Mouse (Mus musculus) heart, embryonic 14.5 days (tissue): ENCODE results near the gene Setd5. TPM values are rescaled to one million over a fixed set of nuclear protein-coding genes. Genes with fewer than 3 reads are reported as not detected.
A peak's percentile ranks its signal among the peaks of the same experiment; 100 is the strongest.

Source experiments
- ATAC-seq: fragments of 200-750 bp; cut with Nextera tagmentation; 2 replicates; pipeline ENCODE4 v1.8.0; 2017; ENCODE audit warnings: low read depth, moderate TSS enrichment; ENCODE audit not compliant: insufficient number of reproducible peaks, insufficient read depth, low FRiP score
- H3K27ac ChIP-seq, 2 experiments: fragments of 200-500 bp in 1 of 2; fragments of 300-500 bp in 1 of 2; sonication (generic) in 1 of 2; replicated peaks in 1 of 2; 2 replicates each; pipeline ENCODE4 v1.5.1; 2012 to 2014; ENCODE audit warnings: low read depth in 2 of 2, low read length in 2 of 2, control low read depth in 1 of 2, mild to moderate bottlenecking in 1 of 2, mixed read lengths in 1 of 2; ENCODE audit not compliant: control insufficient read depth in 1 of 2, insufficient read depth in 1 of 2
- H3K27me3 ChIP-seq: fragments of 300-500 bp; sonication (generic); 2 replicates; pipeline ENCODE4 v1.6.1; 2014; ENCODE audit warnings: mild to moderate bottlenecking, low read length, control low read depth; ENCODE audit not compliant: control insufficient read depth, insufficient read depth
- H3K36me3 ChIP-seq: fragments of 300-500 bp; sonication (generic); 2 replicates; pipeline ENCODE4 v1.6.1; 2014; ENCODE audit warnings: mild to moderate bottlenecking, control low read depth, low read length, mixed read lengths; ENCODE audit not compliant: control insufficient read depth, insufficient read depth
- H3K4me1 ChIP-seq, 2 experiments: fragments of 200-500 bp in 1 of 2; fragments of 300-500 bp in 1 of 2; sonication (generic) in 1 of 2; 2 replicates each; pipeline ENCODE4 v1.6.1; 2012 to 2014; ENCODE audit warnings: low read length in 2 of 2, control low read depth in 1 of 2, mixed read lengths in 1 of 2; ENCODE audit not compliant: control insufficient read depth in 2 of 2, insufficient read depth in 2 of 2
- H3K4me2 ChIP-seq: fragments of 300-500 bp; sonication (generic); 2 replicates; pipeline ENCODE4 v1.6.1; 2014; ENCODE audit warnings: mild to moderate bottlenecking, low read length
- H3K4me3 ChIP-seq, 2 experiments: fragments of 200-500 bp in 1 of 2; fragments of 300-500 bp in 1 of 2; sonication (generic) in 1 of 2; 2 replicates each; pipeline ENCODE4 v1.5.1; 2012 to 2014; ENCODE audit warnings: low read length in 2 of 2, mild to moderate bottlenecking in 2 of 2, control low read depth in 1 of 2, low read depth in 1 of 2, moderate library complexity in 1 of 2; ENCODE audit not compliant: control insufficient read depth in 1 of 2, insufficient read depth in 1 of 2
- H3K9ac ChIP-seq: fragments of 300-500 bp; sonication (generic); 2 replicates; pipeline ENCODE4 v1.6.1; 2014; ENCODE audit warnings: mild to moderate bottlenecking, low read length
- H3K9me3 ChIP-seq: fragments of 300-500 bp; sonication (generic); 2 replicates; pipeline ENCODE4 v1.6.1; 2016; ENCODE audit warnings: low read length, control low read depth; ENCODE audit not compliant: control insufficient read depth
- WGBS: fragments of 180-500 bp; shearing (Covaris S2); extraction: QIAGEN DNeasy Blood & Tissue Kit; methylation state at CpG from one replicate; pipeline ENCODE4 v1.1.7; 2014; 5-methylcytosine and 5-hydroxymethylcytosine counted together
- polyA plus RNA-seq: library from polyadenylated mRNA; unstranded; fragments of >200 nt; fragmentation: Nextera tagmentation; extraction: Ambion mirVana; gene quantifications from 2 replicates; pipeline ENCODE4 v1.2.1, GENCODE M21; 2014

Setd5 gene
- polyA plus RNA-seq, result 57.0 and 59.1 TPM in 2 replicates

DNA sequence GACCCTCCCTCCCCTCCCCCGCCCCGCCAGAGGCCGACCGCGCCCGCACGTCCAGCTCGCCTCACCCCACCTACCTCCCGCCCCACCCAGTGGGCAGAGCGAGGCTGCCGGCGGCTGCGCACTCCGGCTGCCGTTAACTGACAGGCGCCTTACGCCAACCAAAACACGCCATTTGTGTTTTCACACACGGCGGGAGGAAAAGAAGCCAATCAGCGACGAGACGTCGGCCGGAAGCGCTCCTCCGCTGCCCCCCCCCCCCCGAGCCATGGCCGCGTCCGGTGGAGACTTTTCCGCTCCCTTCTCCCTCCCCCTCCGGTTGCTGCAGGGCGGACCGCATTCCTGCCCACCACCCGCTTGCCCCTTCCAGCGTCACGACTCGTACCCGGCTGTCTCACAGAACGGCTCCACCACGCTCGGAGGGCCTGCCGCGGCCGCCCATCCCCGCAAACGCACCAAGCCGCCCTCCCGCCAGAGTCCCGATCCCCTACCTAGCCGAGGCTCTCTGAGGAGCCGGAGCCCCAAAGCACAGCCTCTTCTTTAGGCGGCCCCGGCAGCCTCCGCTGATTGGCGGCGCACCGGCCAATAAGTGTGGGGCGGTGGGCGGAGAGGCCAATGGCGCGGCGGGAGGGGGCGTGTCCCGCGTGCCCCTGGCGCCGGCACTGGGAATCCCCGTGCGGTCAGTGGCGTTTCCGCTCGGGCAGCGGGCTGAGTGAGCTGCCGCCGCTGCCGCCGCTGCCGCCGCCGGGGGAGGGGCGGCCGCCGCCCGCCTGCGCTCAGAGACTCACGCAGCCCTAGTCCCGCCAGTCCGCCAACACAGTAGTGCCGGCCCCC is at the start of gene Setd5:
TSS of gene Setd5 (plus strand) at position 680 of the 831 bp plus-strand sequence.
- Histone ChIP-seq H3K9me3 (no peaks in the 10 kb centered on the region), H3K4me3 (peak within 1 kb of the TSS; percentile 86 to 96), H3K36me3 (0 out of 2 replicates have a peak, but pooled peaks cover 7% of the 10 kb centered on the region), H3K4me1 (peaks cover 2 to 47% of the 10 kb centered on the region in 2 experiments; a peak in 2 of 4 replicates), H3K4me2 (peak within 1 kb of the TSS; percentile 75), H3K9ac (peak within 1 kb of the TSS; percentile 100), H3K27me3 (no peaks in the 10 kb centered on the region), H3K27ac (peak within 1 kb of the TSS; percentile 98 to 100)
- ATAC-seq, result peak; percentile 94
- under 1% methylated on average over 82 of the region's 91 CpGs for WGBS

GRCm38 (mm10) chr6:113027446-113027845 is 49.7 kb upstream of the Setd5 start:
- H3K9ac ChIP-seq, result no peak overlapping the region
- H3K4me2 ChIP-seq, result no peak overlapping the region
- ATAC-seq, result no peak
- H3K9me3 ChIP-seq, result no peaks in the 10 kb centered on the region
- no peak overlapping the region for H3K4me3 ChIP-seq
- H3K27ac ChIP-seq, result no peak overlapping the region
- H3K4me1 ChIP-seq, result no peaks in the 10 kb centered on the region; a peak in 1 of 4 replicates
- no peaks in the 10 kb centered on the region for H3K36me3 ChIP-seq
- no peaks in the 10 kb centered on the region for H3K27me3 ChIP-seq
- WGBS, result 31% methylated on average over 2 of the region's 2 CpGs

DNA sequence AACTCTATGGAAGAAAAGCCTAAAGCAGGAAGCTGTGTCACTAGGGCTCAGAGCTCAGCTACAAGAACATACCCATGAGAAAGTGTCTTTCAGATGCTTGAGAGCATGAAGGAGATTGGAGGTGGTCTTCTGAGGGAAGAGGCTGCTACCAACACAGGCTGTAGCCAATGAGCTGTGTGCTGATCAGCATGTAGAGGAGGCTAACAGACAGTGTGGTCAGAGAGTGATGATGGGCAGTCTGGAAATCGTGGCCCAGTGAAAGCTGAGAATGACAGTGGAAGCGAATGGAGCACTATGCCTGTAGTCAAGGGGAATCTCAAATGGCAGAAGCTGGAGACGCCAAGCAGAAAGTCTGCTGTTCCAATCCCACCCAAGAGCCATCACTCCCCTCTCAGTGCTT is 48.2 kb upstream of the Setd5 start:
- H3K4me3 ChIP-seq, result no peak overlapping the region
- H3K27ac ChIP-seq, result no peak overlapping the region
- no peak overlapping the region for H3K4me2 ChIP-seq
- H3K36me3 ChIP-seq, result no peaks in the 10 kb centered on the region
- WGBS, result 47% methylated on average over 3 of the region's 3 CpGs
- no peaks in the 10 kb centered on the region; a peak in 1 of 4 replicates for H3K4me1 ChIP-seq
- no peaks in the 10 kb centered on the region for H3K27me3 ChIP-seq
- no peak for ATAC-seq
- H3K9me3 ChIP-seq, result no peaks in the 10 kb centered on the region
- no peak overlapping the region for H3K9ac ChIP-seq

- Histone ChIP-seq H3K4me3 (no peak overlapping the region), H3K36me3 (no peaks in the 10 kb centered on the region), H3K4me1 (no peaks in the 10 kb centered on the region; a peak in 1 of 4 replicates), H3K9me3 (no peaks in the 10 kb centered on the region), H3K9ac (no peak overlapping the region), H3K4me2 (no peak overlapping the region), H3K27me3 (no peaks in the 10 kb centered on the region), H3K27ac (no peak overlapping the region)
- 69% methylated on average over 3 of the region's 3 CpGs for WGBS
- ATAC-seq, result no peak
Observed at GRCm38 (mm10) chr6:113030553-113030952, 46.6 kb upstream of the Setd5 start.

- ATAC-seq, result no peak
- Histone ChIP-seq H3K36me3 (no peaks in the 10 kb centered on the region), H3K4me1 (no peaks in the 10 kb centered on the region; a peak in 1 of 4 replicates)
Observed at GRCm38 (mm10) chr6:113030970-113031660, 46.0 kb upstream of the Setd5 start.

GRCm38 (mm10) chr6:113032121-113032520 is 45.0 kb upstream of the Setd5 start:
- 68% methylated on average over 3 of the region's 3 CpGs for WGBS
- no peaks in the 10 kb centered on the region for H3K9me3 ChIP-seq
- H3K4me3 ChIP-seq, result no peak overlapping the region
- no peak overlapping the region for H3K4me2 ChIP-seq
- H3K27ac ChIP-seq, result no peak overlapping the region
- no peaks in the 10 kb centered on the region for H3K36me3 ChIP-seq
- H3K4me1 ChIP-seq, result no peaks in the 10 kb centered on the region; a peak in 1 of 4 replicates
- no peak overlapping the region for H3K9ac ChIP-seq
- ATAC-seq, result no peak
- H3K27me3 ChIP-seq, result 0 out of 2 replicates have a peak, but pooled peaks cover 2% of the 10 kb centered on the region

More at GRCm38 (mm10) chr6:113030970-113031660, 46.0 kb upstream of the Setd5 start:
- 71% methylated on average over 10 of the region's 10 CpGs for WGBS
- H3K4me2 ChIP-seq, result no peak overlapping the region
- no peak overlapping the region for H3K9ac ChIP-seq
- H3K27ac ChIP-seq, result no peak overlapping the region
- no peak overlapping the region for H3K4me3 ChIP-seq
- H3K27me3 ChIP-seq, result no peaks in the 10 kb centered on the region
- no peaks in the 10 kb centered on the region for H3K9me3 ChIP-seq

DNA sequence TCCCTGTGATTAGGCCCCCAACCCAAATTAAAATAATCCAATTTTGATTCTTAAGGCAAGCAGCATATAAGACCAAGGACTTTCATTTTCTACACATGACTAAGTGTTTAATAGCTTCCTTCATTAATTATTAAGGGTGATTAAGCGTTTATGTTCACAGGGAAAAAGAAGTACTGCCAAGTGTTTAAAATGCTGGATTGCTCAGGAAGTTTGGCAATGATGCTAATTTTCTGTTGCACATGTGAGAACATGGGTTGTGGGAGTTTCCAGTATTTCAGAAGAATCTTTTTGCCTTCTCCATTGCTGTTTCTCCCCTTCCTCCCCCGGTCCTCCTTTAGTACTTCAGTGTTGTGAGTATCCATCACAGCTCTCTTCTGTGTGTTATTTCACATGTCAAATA is 44.0 kb upstream of the Setd5 start:
- ATAC-seq, result no peak
- Histone ChIP-seq H3K4me3 (no peak overlapping the region), H3K9ac (no peak overlapping the region), H3K36me3 (no peaks in the 10 kb centered on the region), H3K9me3 (no peaks in the 10 kb centered on the region), H3K27me3 (0 out of 2 replicates have a peak, but pooled peaks cover 2% of the 10 kb centered on the region), H3K4me2 (no peak overlapping the region), H3K4me1 (peaks cover 0 to 2% of the 10 kb centered on the region in 2 experiments; a peak in 2 of 4 replicates), H3K27ac (no peak overlapping the region)
- WGBS, result 88% methylated on average over 2 of the region's 2 CpGs
